Mouse (Mus musculus): ENCODE data around the gene Adgrb3. TPM values are rescaled to one million over a fixed set of nuclear protein-coding genes. Genes with fewer than 3 reads are reported as not detected.

Adgrb3 gene
- polyA plus RNA-seq, 1 experiment from 2014 or later: 0.43 TPM

DNA sequence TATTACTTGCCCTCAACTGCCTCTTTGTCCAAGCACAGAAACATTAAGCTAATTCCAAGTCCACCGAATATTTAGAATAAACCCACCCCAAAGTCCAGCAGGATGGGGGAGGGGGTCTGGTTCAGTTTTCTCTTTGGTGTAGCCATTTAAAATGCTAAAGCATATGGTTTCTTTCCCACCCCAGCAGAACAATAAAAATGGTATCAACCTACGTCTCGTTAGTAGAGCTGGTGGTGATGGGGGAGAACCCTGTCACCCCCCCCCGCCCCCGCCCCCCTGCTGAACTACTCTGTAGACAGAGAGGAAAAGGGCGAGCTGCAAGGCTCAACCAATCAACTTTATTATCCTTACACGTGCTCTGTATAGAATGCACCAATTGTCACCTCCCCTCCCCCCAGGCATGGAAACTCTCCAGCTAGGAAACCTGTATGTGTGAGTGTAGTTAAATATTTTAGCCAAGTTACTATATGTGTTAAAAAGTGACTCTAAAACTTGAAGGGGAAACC lies 600.2 kb downstream of the Adgrb3 start:
- no peaks in the 10 kb centered on the region for H3K27me3 ChIP-seq (replicated peaks; ENCODE audit: control insufficient read depth, insufficient read depth, low read length)
- H3K4me1 ChIP-seq (replicated peaks; ENCODE audit: control insufficient read depth, insufficient read depth, low read length): no peaks in the 10 kb centered on the region
- no peaks in the 10 kb centered on the region for H3K36me3 ChIP-seq (ENCODE audit: control insufficient read depth, insufficient read depth, low read length)
- no peaks in the 10 kb centered on the region for H3K9me3 ChIP-seq (ENCODE audit: control insufficient read depth, low read length)
- no peak overlapping the region for H3K27ac ChIP-seq (ENCODE audit: low read depth, low read length)
- ATAC-seq (replicated peaks; ENCODE audit: low FRiP score) (no peak), DNase-seq (ENCODE audit: low spot score) (no peak)
- H3K4me3 ChIP-seq (ENCODE audit: low read depth, low read length): no peak overlapping the region
- H3K9ac ChIP-seq (ENCODE audit: low read depth, low read length): no peak overlapping the region
- 39% methylated on average over 7 of the region's 7 CpGs for WGBS
- H3K4me2 ChIP-seq: no peak overlapping the region

- Histone ChIP-seq H3K4me1 (replicated peaks; ENCODE audit: control insufficient read depth, insufficient read depth, low read length) (no peaks in the 10 kb centered on the region), H3K36me3 (ENCODE audit: control insufficient read depth, insufficient read depth, low read length) (no peaks in the 10 kb centered on the region), H3K9me3 (ENCODE audit: control insufficient read depth, low read length) (no peaks in the 10 kb centered on the region), H3K4me3 (ENCODE audit: low read depth, low read length) (no peak overlapping the region), H3K27ac (ENCODE audit: low read depth, low read length) (no peak overlapping the region), H3K4me2 (peak overlapping the region; percentile 40), H3K27me3 (replicated peaks; ENCODE audit: control insufficient read depth, insufficient read depth, low read length) (no peaks in the 10 kb centered on the region), H3K9ac (ENCODE audit: low read depth, low read length) (no peak overlapping the region)
- 8% methylated on average over 37 of the region's 37 CpGs for WGBS
- ATAC-seq (replicated peaks; ENCODE audit: low FRiP score) (peak; percentile 64; the same call in 1 of the 2 replicates), DNase-seq (ENCODE audit: low spot score) (peak; percentile 64)
Measured at GRCm38 (mm10) chr1:25228381-25229244, 600.9 kb downstream of the Adgrb3 start.

- H3K36me3 ChIP-seq (ENCODE audit: control insufficient read depth, insufficient read depth, low read length): no peaks in the 10 kb centered on the region
- no peak overlapping the region for H3K9ac ChIP-seq (ENCODE audit: low read depth, low read length)
- no peaks in the 10 kb centered on the region for H3K9me3 ChIP-seq (ENCODE audit: control insufficient read depth, low read length)
- H3K27me3 ChIP-seq (replicated peaks; ENCODE audit: control insufficient read depth, insufficient read depth, low read length): no peaks in the 10 kb centered on the region
- no peak overlapping the region for H3K27ac ChIP-seq (ENCODE audit: low read depth, low read length)
- no peaks in the 10 kb centered on the region for H3K4me1 ChIP-seq (replicated peaks; ENCODE audit: control insufficient read depth, insufficient read depth, low read length)
- DNase-seq (ENCODE audit: low spot score) (no peak), ATAC-seq (replicated peaks; ENCODE audit: low FRiP score) (no peak)
- WGBS: 52% methylated on average over 3 of the region's 3 CpGs
- no peak overlapping the region; the same call in 1 of the 2 replicates for H3K4me2 ChIP-seq
- no peak overlapping the region for H3K4me3 ChIP-seq (ENCODE audit: low read depth, low read length)
Measured at GRCm38 (mm10) chr1:25227880-25228279, 601.6 kb downstream of the Adgrb3 start.

- no peak for DNase-seq (ENCODE audit: low spot score)
- H3K4me3 ChIP-seq (ENCODE audit: low read depth, low read length): no peak overlapping the region
- no peaks in the 10 kb centered on the region for H3K9me3 ChIP-seq (ENCODE audit: control insufficient read depth, low read length)
- H3K9ac ChIP-seq (ENCODE audit: low read depth, low read length): no peak overlapping the region
- ATAC-seq (replicated peaks; ENCODE audit: low FRiP score): no peak
- no peaks in the 10 kb centered on the region for H3K27me3 ChIP-seq (replicated peaks; ENCODE audit: control insufficient read depth, insufficient read depth, low read length)
- no peaks in the 10 kb centered on the region for H3K4me1 ChIP-seq (replicated peaks; ENCODE audit: control insufficient read depth, insufficient read depth, low read length)
- H3K36me3 ChIP-seq (ENCODE audit: control insufficient read depth, insufficient read depth, low read length): no peaks in the 10 kb centered on the region
- no peak overlapping the region for H3K4me2 ChIP-seq
- no peak overlapping the region for H3K27ac ChIP-seq (ENCODE audit: low read depth, low read length)
- 46% methylated on average over 5 of the region's 5 CpGs for WGBS
Measured at GRCm38 (mm10) chr1:25204636-25205035, 624.9 kb downstream of the Adgrb3 start.

DNA sequence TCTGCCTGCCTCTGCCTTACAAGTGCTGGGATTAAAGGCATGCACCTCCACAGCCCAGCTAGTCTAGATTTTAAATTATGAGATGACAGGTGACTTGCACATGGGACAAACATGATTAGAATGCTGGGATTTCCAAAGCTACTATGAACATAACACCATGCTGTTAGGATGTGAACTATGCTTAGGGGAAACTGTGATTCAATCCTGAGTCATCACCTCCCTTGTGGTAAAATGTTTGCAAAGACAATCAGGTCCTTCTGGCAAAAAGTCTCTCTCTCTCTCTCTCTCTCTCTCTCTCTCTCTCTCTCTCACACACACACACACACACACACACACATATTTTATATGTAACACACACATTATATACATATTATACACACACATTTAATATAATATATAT lies 630.1 kb downstream of the Adgrb3 start:
- Histone ChIP-seq H3K27ac (ENCODE audit: low read depth, low read length) (no peak overlapping the region), H3K9me3 (ENCODE audit: control insufficient read depth, low read length) (no peaks in the 10 kb centered on the region), H3K36me3 (ENCODE audit: control insufficient read depth, insufficient read depth, low read length) (no peaks in the 10 kb centered on the region), H3K4me1 (replicated peaks; ENCODE audit: control insufficient read depth, insufficient read depth, low read length) (no peaks in the 10 kb centered on the region), H3K4me3 (ENCODE audit: low read depth, low read length) (no peak overlapping the region), H3K27me3 (replicated peaks; ENCODE audit: control insufficient read depth, insufficient read depth, low read length) (no peaks in the 10 kb centered on the region), H3K9ac (ENCODE audit: low read depth, low read length) (no peak overlapping the region), H3K4me2 (no peak overlapping the region)
- no peak for ATAC-seq (replicated peaks; ENCODE audit: low FRiP score)
- DNase-seq (ENCODE audit: low spot score): no peak

DNA sequence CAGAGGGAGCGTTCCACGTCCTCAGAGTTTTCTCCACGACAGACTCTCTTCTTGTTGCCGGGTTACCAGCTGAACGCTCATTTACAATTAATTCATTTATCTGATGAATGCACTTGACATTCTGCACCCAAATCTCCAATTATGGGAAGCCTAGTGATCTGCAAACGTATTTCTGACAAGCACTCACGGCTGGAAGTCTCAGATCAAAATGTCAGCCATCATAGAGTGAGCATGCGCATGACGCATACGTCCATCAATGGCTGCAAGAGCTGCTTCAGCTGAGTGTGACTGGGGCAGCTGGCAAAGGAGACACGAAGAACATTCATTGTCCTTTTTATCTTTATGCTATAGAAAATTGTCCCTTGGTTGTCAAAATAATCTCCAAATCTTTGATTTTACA lies 637.5 kb downstream of the Adgrb3 start:
- Histone ChIP-seq H3K9me3 (ENCODE audit: control insufficient read depth, low read length) (no peaks in the 10 kb centered on the region), H3K27me3 (replicated peaks; ENCODE audit: control insufficient read depth, insufficient read depth, low read length) (no peaks in the 10 kb centered on the region), H3K9ac (ENCODE audit: low read depth, low read length) (no peak overlapping the region), H3K4me2 (no peak overlapping the region), H3K36me3 (ENCODE audit: control insufficient read depth, insufficient read depth, low read length) (no peaks in the 10 kb centered on the region), H3K27ac (ENCODE audit: low read depth, low read length) (no peak overlapping the region), H3K4me1 (replicated peaks; ENCODE audit: control insufficient read depth, insufficient read depth, low read length) (no peaks in the 10 kb centered on the region), H3K4me3 (ENCODE audit: low read depth, low read length) (no peak overlapping the region)
- 80% methylated on average over 11 of the region's 11 CpGs for WGBS
- no peak for ATAC-seq (replicated peaks; ENCODE audit: low FRiP score)
- no peak for DNase-seq (ENCODE audit: low spot score)

DNA sequence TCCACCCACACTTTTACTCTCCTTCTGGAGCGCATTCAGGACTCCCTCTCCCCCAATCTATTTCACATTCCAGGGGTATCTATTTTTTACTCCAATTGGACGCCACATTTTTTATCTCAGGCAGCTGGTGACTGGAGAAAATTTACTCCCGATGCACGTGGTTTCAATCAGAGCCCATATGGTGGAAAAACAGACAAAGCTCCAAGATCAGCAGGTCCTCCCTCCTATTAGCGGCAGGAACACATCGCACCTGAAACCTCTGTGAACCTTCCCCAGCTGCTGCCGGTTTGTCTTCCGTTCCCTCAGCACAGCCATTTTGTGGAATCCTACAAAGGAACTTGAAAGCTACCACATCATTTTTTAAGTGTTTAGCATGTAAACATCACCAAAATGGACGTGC lies 640.2 kb downstream of the Adgrb3 start:
- no peaks in the 10 kb centered on the region for H3K4me1 ChIP-seq (replicated peaks; ENCODE audit: control insufficient read depth, insufficient read depth, low read length)
- WGBS: 52% methylated on average over 9 of the region's 9 CpGs
- H3K4me3 ChIP-seq (ENCODE audit: low read depth, low read length): no peak overlapping the region
- DNase-seq (ENCODE audit: low spot score): no peak
- H3K9ac ChIP-seq (ENCODE audit: low read depth, low read length): no peak overlapping the region
- no peaks in the 10 kb centered on the region for H3K36me3 ChIP-seq (ENCODE audit: control insufficient read depth, insufficient read depth, low read length)
- H3K27ac ChIP-seq (ENCODE audit: low read depth, low read length): no peak overlapping the region
- no peaks in the 10 kb centered on the region for H3K9me3 ChIP-seq (ENCODE audit: control insufficient read depth, low read length)
- no peak for ATAC-seq (replicated peaks; ENCODE audit: low FRiP score)
- no peak overlapping the region for H3K4me2 ChIP-seq
- H3K27me3 ChIP-seq (replicated peaks; ENCODE audit: control insufficient read depth, insufficient read depth, low read length): no peaks in the 10 kb centered on the region

DNA sequence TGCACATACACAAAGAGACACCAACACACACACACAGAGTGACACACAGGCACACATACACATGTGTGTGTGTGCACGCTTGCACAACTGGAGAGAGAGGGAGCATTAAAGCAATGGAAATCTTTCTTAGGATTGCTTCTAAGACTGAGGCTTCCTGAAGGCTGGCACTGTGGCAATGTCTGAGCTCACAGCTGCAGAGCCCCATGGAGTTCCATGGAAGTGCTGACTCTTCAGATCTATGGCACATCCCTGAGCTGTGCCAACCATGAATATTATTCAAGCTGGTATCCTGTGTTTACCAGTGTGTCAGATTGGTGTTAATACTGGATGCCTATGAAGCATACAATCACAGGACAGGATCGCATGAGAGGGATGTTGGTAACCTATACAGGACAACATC lies 643.6 kb downstream of the Adgrb3 start:
- H3K4me3 ChIP-seq (ENCODE audit: low read depth, low read length): no peak overlapping the region
- no peaks in the 10 kb centered on the region for H3K27me3 ChIP-seq (replicated peaks; ENCODE audit: control insufficient read depth, insufficient read depth, low read length)
- no peaks in the 10 kb centered on the region for H3K9me3 ChIP-seq (ENCODE audit: control insufficient read depth, low read length)
- H3K9ac ChIP-seq (ENCODE audit: low read depth, low read length): no peak overlapping the region
- H3K4me1 ChIP-seq (replicated peaks; ENCODE audit: control insufficient read depth, insufficient read depth, low read length): no peaks in the 10 kb centered on the region
- H3K4me2 ChIP-seq: no peak overlapping the region
- no peaks in the 10 kb centered on the region for H3K36me3 ChIP-seq (ENCODE audit: control insufficient read depth, insufficient read depth, low read length)
- DNase-seq (ENCODE audit: low spot score) (no peak), ATAC-seq (replicated peaks; ENCODE audit: low FRiP score) (no peak)
- no peak overlapping the region for H3K27ac ChIP-seq (ENCODE audit: low read depth, low read length)
- 85% methylated on average over 2 of the region's 2 CpGs for WGBS

GRCm38 (mm10) chr1:25181881-25182280 lies 647.6 kb downstream of the Adgrb3 start:
- no peaks in the 10 kb centered on the region for H3K4me1 ChIP-seq (replicated peaks; ENCODE audit: control insufficient read depth, insufficient read depth, low read length)
- H3K4me2 ChIP-seq: no peak overlapping the region
- no peak overlapping the region for H3K27ac ChIP-seq (ENCODE audit: low read depth, low read length)
- H3K36me3 ChIP-seq (ENCODE audit: control insufficient read depth, insufficient read depth, low read length): no peaks in the 10 kb centered on the region
- WGBS: 71% methylated on average over 2 of the region's 2 CpGs
- no peak for ATAC-seq (replicated peaks; ENCODE audit: low FRiP score)
- H3K9me3 ChIP-seq (ENCODE audit: control insufficient read depth, low read length): no peaks in the 10 kb centered on the region
- no peak overlapping the region for H3K9ac ChIP-seq (ENCODE audit: low read depth, low read length)
- DNase-seq (ENCODE audit: low spot score): no peak
- no peaks in the 10 kb centered on the region for H3K27me3 ChIP-seq (replicated peaks; ENCODE audit: control insufficient read depth, insufficient read depth, low read length)
- H3K4me3 ChIP-seq (ENCODE audit: low read depth, low read length): no peak overlapping the region

Measured in liver, embryonic 11.5 days (tissue).